Mouse (Mus musculus): Measurements from ENCODE around the gene St14. TPM values are rescaled to one million over a fixed set of nuclear protein-coding genes. Genes with fewer than 3 reads are reported as not detected.

St14 gene
- total RNA-seq, 1 experiment = 44.3 TPM

DNA sequence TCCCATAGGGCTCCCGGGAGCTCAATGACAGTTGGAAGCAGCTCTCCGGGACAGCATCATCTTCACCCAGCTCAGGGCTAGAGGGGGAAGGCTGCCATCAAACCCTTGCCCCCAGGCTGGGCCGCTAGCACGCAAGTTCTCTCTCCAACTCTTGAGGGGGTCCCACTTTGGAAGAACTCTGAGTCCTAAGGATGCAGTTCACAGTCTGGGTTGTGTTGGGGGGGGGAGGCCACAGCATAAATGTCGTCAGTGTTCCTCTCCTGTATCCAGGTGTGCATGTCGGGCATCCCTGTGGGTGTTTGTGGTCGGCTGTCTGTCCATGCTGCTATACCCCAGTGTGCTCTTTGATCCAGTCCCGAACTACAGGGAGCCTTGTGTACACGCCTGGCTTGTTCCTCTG, 42.1 kb downstream of the St14 start:
- TF ChIP-seq MAFK (IDR thresholded peaks at IDR 0.05; ENCODE audit: insufficient read depth, low read depth, low read length) (no peak), ZNF384 (IDR thresholded peaks at IDR 0.05; ENCODE audit: low read depth, low read length) (no peak), ZC3H11A (IDR thresholded peaks at IDR 0.05; ENCODE audit: borderline replicate concordance, low read depth, low read length) (no peak), CHD2 (IDR thresholded peaks at IDR 0.05; ENCODE audit: low read depth, low read length) (no peak), HCFC1 (IDR thresholded peaks at IDR 0.05; ENCODE audit: borderline replicate concordance, insufficient read depth, low read length) (no peak)
- H3K9me3 ChIP-seq (ENCODE audit: control insufficient read depth, insufficient read depth, low read depth, low read length) = no peaks in the 10 kb centered on the region
- peaks cover 25% of the 10 kb centered on the region; the same call in 1 of the 2 replicates for H3K36me3 ChIP-seq (ENCODE audit: control insufficient read depth, insufficient read depth, low read length, poor library complexity, severe bottlenecking)
- DNase-seq (ENCODE audit: low read depth, low spot score) = no peak
- H3K9ac ChIP-seq (ENCODE audit: insufficient read depth, low read depth, low read length, poor library complexity, severe bottlenecking) = no peak overlapping the region
- no peak overlapping the region for H3K27ac ChIP-seq (ENCODE audit: insufficient read depth, low read depth, low read length, poor library complexity, severe bottlenecking)
- in situ Hi-C loops (cut with MboI; ENCODE audit: low sequenced_read_pairs in 2 of 2, unreplicated experiment in 2 of 2) = loop anchor here (5.0 to 25.0 kb wide), 7 partner anchors 135 to 645 kb away; partner anchors contain the start of gene Adamts8 (in 1 of the 2)
- H3K4me3 ChIP-seq (ENCODE audit: insufficient read depth in 1 of 2, low read depth in 1 of 2, low read length in 2 of 2, poor library complexity in 1 of 2, severe bottlenecking in 1 of 2) = no peak overlapping the region
- H3K4me1 ChIP-seq (ENCODE audit: control insufficient read depth in 2 of 2, insufficient read depth in 2 of 2, low read length in 2 of 2, poor library complexity in 1 of 2) = peaks cover 4 to 7% of the 10 kb centered on the region in 2 experiments; a peak in 2 of 4 replicates

GRCm38 (mm10) chr9:31088883-31089282, 42.8 kb downstream of the St14 start:
- H3K36me3 ChIP-seq (ENCODE audit: control insufficient read depth, insufficient read depth, low read length, poor library complexity, severe bottlenecking) = peaks cover 24% of the 10 kb centered on the region; the same call in 1 of the 2 replicates
- H3K9me3 ChIP-seq (ENCODE audit: control insufficient read depth, insufficient read depth, low read depth, low read length) = no peaks in the 10 kb centered on the region
- no peak overlapping the region for H3K27ac ChIP-seq (ENCODE audit: insufficient read depth, low read depth, low read length, poor library complexity, severe bottlenecking)
- in situ Hi-C loops (cut with MboI; ENCODE audit: low sequenced_read_pairs in 2 of 2, unreplicated experiment in 2 of 2) = loop anchor here (5.0 to 25.0 kb wide), 7 partner anchors 134 to 644 kb away; partner anchors contain the start of gene Adamts8 (in 1 of the 2)
- no peak for DNase-seq (ENCODE audit: low read depth, low spot score)
- TF ChIP-seq ZC3H11A (IDR thresholded peaks at IDR 0.05; ENCODE audit: borderline replicate concordance, low read depth, low read length) = no peak
- TF ChIP-seq ZNF384 (IDR thresholded peaks at IDR 0.05; ENCODE audit: low read depth, low read length) = no peak
- H3K4me3 ChIP-seq (ENCODE audit: insufficient read depth in 1 of 2, low read depth in 1 of 2, low read length in 2 of 2, poor library complexity in 1 of 2, severe bottlenecking in 1 of 2) = no peak overlapping the region
- H3K4me1 ChIP-seq (ENCODE audit: control insufficient read depth in 2 of 2, insufficient read depth in 2 of 2, low read length in 2 of 2, poor library complexity in 1 of 2) = peaks cover 4 to 13% of the 10 kb centered on the region in 2 experiments; a peak in 2 of 4 replicates
- H3K9ac ChIP-seq (ENCODE audit: insufficient read depth, low read depth, low read length, poor library complexity, severe bottlenecking) = no peak overlapping the region

DNA sequence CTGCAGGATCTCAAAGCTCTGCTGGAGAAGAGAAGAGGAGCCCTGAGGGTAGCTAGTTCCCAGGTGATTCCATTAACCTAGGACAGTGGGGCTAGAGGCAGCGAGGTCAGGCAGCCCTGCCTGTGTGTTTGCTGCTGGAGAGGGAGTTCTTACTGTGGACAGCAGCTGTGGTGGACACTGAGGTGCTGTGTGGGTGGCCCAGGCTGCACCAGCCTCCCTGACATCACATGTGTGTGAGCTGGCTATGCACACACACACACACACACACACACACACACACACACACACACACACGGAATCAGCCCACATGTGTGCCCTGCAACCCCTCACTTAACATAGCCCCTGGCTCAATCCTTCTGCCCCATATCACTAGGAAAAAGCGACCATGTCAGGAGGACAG, 43.5 kb downstream of the St14 start:
- Histone ChIP-seq H3K4me1 (ENCODE audit: control insufficient read depth in 2 of 2, insufficient read depth in 2 of 2, low read length in 2 of 2, poor library complexity in 1 of 2) (peaks cover 4 to 13% of the 10 kb centered on the region in 2 experiments; a peak in 2 of 4 replicates), H3K36me3 (ENCODE audit: control insufficient read depth, insufficient read depth, low read length, poor library complexity, severe bottlenecking) (peaks cover 24% of the 10 kb centered on the region; the same call in 1 of the 2 replicates), H3K4me3 (ENCODE audit: insufficient read depth in 1 of 2, low read depth in 1 of 2, low read length in 2 of 2, poor library complexity in 1 of 2, severe bottlenecking in 1 of 2) (no peak overlapping the region), H3K9me3 (ENCODE audit: control insufficient read depth, insufficient read depth, low read depth, low read length) (no peaks in the 10 kb centered on the region), H3K27ac (ENCODE audit: insufficient read depth, low read depth, low read length, poor library complexity, severe bottlenecking) (no peak overlapping the region), H3K9ac (ENCODE audit: insufficient read depth, low read depth, low read length, poor library complexity, severe bottlenecking) (no peak overlapping the region)
- in situ Hi-C loops (cut with MboI; ENCODE audit: low sequenced_read_pairs in 2 of 2, unreplicated experiment in 2 of 2) = loop anchor here (5.0 to 25.0 kb wide), 7 partner anchors 133 to 643 kb away; partner anchors contain the start of gene Adamts8 (in 1 of the 2)
- TF ChIP-seq CHD2 (IDR thresholded peaks at IDR 0.05; ENCODE audit: low read depth, low read length) = no peak
- no peak for TF ChIP-seq ZC3H11A (IDR thresholded peaks at IDR 0.05; ENCODE audit: borderline replicate concordance, low read depth, low read length)
- TF ChIP-seq ZNF384 (IDR thresholded peaks at IDR 0.05; ENCODE audit: low read depth, low read length) = no peak
- TF ChIP-seq HCFC1 (IDR thresholded peaks at IDR 0.05; ENCODE audit: borderline replicate concordance, insufficient read depth, low read length) = no peak
- TF ChIP-seq MAFK (IDR thresholded peaks at IDR 0.05; ENCODE audit: insufficient read depth, low read depth, low read length) = no peak
- no peak for DNase-seq (ENCODE audit: low read depth, low spot score)

- Histone ChIP-seq H3K36me3 (ENCODE audit: control insufficient read depth, insufficient read depth, low read length, poor library complexity, severe bottlenecking) (peaks cover 21% of the 10 kb centered on the region; the same call in 1 of the 2 replicates), H3K27ac (ENCODE audit: insufficient read depth, low read depth, low read length, poor library complexity, severe bottlenecking) (no peak overlapping the region), H3K4me1 (ENCODE audit: control insufficient read depth in 2 of 2, insufficient read depth in 2 of 2, low read length in 2 of 2, poor library complexity in 1 of 2) (peaks cover 4 to 13% of the 10 kb centered on the region in 2 experiments; a peak in 2 of 4 replicates), H3K4me3 (ENCODE audit: insufficient read depth in 1 of 2, low read depth in 1 of 2, low read length in 2 of 2, poor library complexity in 1 of 2, severe bottlenecking in 1 of 2) (no peak overlapping the region), H3K9me3 (ENCODE audit: control insufficient read depth, insufficient read depth, low read depth, low read length) (no peaks in the 10 kb centered on the region), H3K9ac (ENCODE audit: insufficient read depth, low read depth, low read length, poor library complexity, severe bottlenecking) (no peak overlapping the region)
- in situ Hi-C loops (cut with MboI; ENCODE audit: low sequenced_read_pairs in 2 of 2, unreplicated experiment in 2 of 2) = loop anchor here (5.0 to 25.0 kb wide), 7 partner anchors 133 to 643 kb away; partner anchors contain the start of gene Adamts8 (in 1 of the 2)
- DNase-seq (ENCODE audit: low read depth, low spot score) = no peak
- TF ChIP-seq CHD2 (IDR thresholded peaks at IDR 0.05; ENCODE audit: low read depth, low read length) (no peak), ZNF384 (IDR thresholded peaks at IDR 0.05; ENCODE audit: low read depth, low read length) (no peak), MAFK (IDR thresholded peaks at IDR 0.05; ENCODE audit: insufficient read depth, low read depth, low read length) (no peak), HCFC1 (IDR thresholded peaks at IDR 0.05; ENCODE audit: borderline replicate concordance, insufficient read depth, low read length) (no peak), ZC3H11A (IDR thresholded peaks at IDR 0.05; ENCODE audit: borderline replicate concordance, low read depth, low read length) (no peak)
Measured at GRCm38 (mm10) chr9:31087466-31087865, 44.2 kb downstream of the St14 start.
